Mouse (Mus musculus): ENCODE data around the gene Nppb. TPM values are rescaled to one million over a fixed set of nuclear protein-coding genes. Genes with fewer than 3 reads are reported as not detected.

Nppb gene
- total RNA-seq, 2 experiments from 2014 or later = 204 to 360 TPM

GRCm38 (mm10) chr4:148035440-148035839 is 49.9 kb downstream of the Nppb start:
- intact Hi-C loops (cut with DNase I) = no loop called here
- DNase-seq = no peak

Other genes with a start within 250 kb of the Nppb start
- gene Zfp984, start 176.0 kb upstream of the Nppb start, total RNA-seq (2021) = 1 to 10 TPM; 3.4 to 5.2 TPM
- 10 to 100 TPM; 11.2 to 12.4 TPM for gene Zfp933, start 137.4 kb upstream of the Nppb start, total RNA-seq (2021)
- 10 to 100 TPM in 1 of 2 experiments, 1 to 10 TPM in 1; 8.8 to 12.4 TPM for gene Miip, start 117.0 kb upstream of the Nppb start, total RNA-seq (2021)
- gene Fv1, start 116.8 kb upstream of the Nppb start, total RNA-seq (2021) = 10 to 100 TPM; 11.2 to 14.3 TPM
- gene Mfn2, start 81.1 kb upstream of the Nppb start, total RNA-seq (2021) = 100 to 1,000 TPM; 583 to 610 TPM
- gene Plod1, start 49.0 kb upstream of the Nppb start, total RNA-seq (2021) = 100 to 1,000 TPM in 1 of 2 experiments, 10 to 100 TPM in 1; 97.7 to 104 TPM
- 10 to 100 TPM; 47.0 to 49.5 TPM for gene 2510039O18Rik, start 44.9 kb upstream of the Nppb start, total RNA-seq (2021)
- 1,000 to 10,000 TPM in 1 of 2 experiments, 100 to 1,000 TPM in 1; 613 to 1,804 TPM for gene Nppa, start 14.9 kb downstream of the Nppb start, total RNA-seq (2021)
- 10 to 100 TPM; 11.0 to 14.6 TPM for gene Clcn6, start 53.0 kb downstream of the Nppb start, total RNA-seq (2021)
- 10 to 100 TPM; 15.2 to 16.5 TPM for gene Mthfr, start 53.3 kb downstream of the Nppb start, total RNA-seq (2021)
- 10 to 100 TPM; 33.6 to 37.0 TPM for gene Agtrap, start 102.2 kb downstream of the Nppb start, total RNA-seq (2021)
- 10 to 100 TPM; 12.5 to 15.1 TPM for gene Mad2l2, start 144.6 kb downstream of the Nppb start, total RNA-seq (2021)
- not detected for gene Draxin, start 144.9 kb downstream of the Nppb start, total RNA-seq (2021)
- gene Fbxo6, start 166.4 kb downstream of the Nppb start, total RNA-seq (2021) = 10 to 100 TPM; 26.4 to 26.9 TPM
- gene Fbxo44, start 174.7 kb downstream of the Nppb start, total RNA-seq (2021) = 10 to 100 TPM; 11.2 to 11.8 TPM
- gene Fbxo2, start 174.8 kb downstream of the Nppb start, total RNA-seq (2021) = not detected